Mouse (Mus musculus) embryonic facial prominence, embryonic 14.5 days (tissue): ENCODE data around the gene Hoxd10. TPM values are rescaled to one million over a fixed set of nuclear protein-coding genes. Genes with fewer than 3 reads are reported as not detected.

Source experiments
- ATAC-seq: fragments of 200-750 bp; cut with Nextera tagmentation; 2 replicates; pipeline ENCODE4 v1.8.0; 2017; ENCODE audit warnings: low read depth, moderate number of reproducible peaks, moderate TSS enrichment
- DNase-seq: peaks from one replicate; pipeline ENCODE4 v3.0.0-alpha.2; 2015; ENCODE audit warnings: low spot score
- H3K27ac ChIP-seq: fragments of 300-500 bp; sonication (generic); replicated peaks from 2 replicates; pipeline ENCODE4 v1.5.1; 2014; ENCODE audit warnings: low read depth, mild to moderate bottlenecking, low read length, moderate library complexity
- H3K27me3 ChIP-seq: fragments of 300-500 bp; sonication (generic); replicated peaks from 2 replicates; pipeline ENCODE4 v1.6.1; 2014; ENCODE audit warnings: low read length; ENCODE audit not compliant: control insufficient read depth, insufficient read depth
- H3K36me3 ChIP-seq: fragments of 300-500 bp; sonication (generic); 2 replicates; pipeline ENCODE4 v1.6.1; 2014; ENCODE audit warnings: low read length, mixed read lengths; ENCODE audit not compliant: control insufficient read depth, insufficient read depth
- H3K4me1 ChIP-seq: fragments of 300-500 bp; sonication (generic); 2 replicates; pipeline ENCODE4 v1.6.1; 2014; ENCODE audit warnings: antibody characterized with exemption, low read length; ENCODE audit not compliant: control insufficient read depth, insufficient read depth
- H3K4me2 ChIP-seq: fragments of 300-500 bp; sonication (generic); 2 replicates; pipeline ENCODE4 v1.6.1; 2014; ENCODE audit warnings: low read depth, mild to moderate bottlenecking, low read length, moderate library complexity, mixed read lengths
- H3K4me3 ChIP-seq: fragments of 300-500 bp; sonication (generic); 2 replicates; pipeline ENCODE4 v1.5.1; 2014; ENCODE audit warnings: low read depth, mild to moderate bottlenecking, low read length
- H3K9ac ChIP-seq: fragments of 300-500 bp; sonication (generic); 2 replicates; pipeline ENCODE4 v1.6.1; 2014; ENCODE audit warnings: low read depth, mild to moderate bottlenecking, low read length, moderate library complexity, mixed read lengths
- H3K9me3 ChIP-seq: fragments of 300-500 bp; sonication (generic); 2 replicates; pipeline ENCODE4 v1.6.1; 2016; ENCODE audit warnings: low read length; ENCODE audit not compliant: control insufficient read depth
- WGBS: fragments of 180-500 bp; shearing (Covaris S2); extraction: QIAGEN DNeasy Blood & Tissue Kit; methylation state at CpG from one replicate; pipeline ENCODE4 v1.1.7; 2014; 5-methylcytosine and 5-hydroxymethylcytosine counted together
- polyA plus RNA-seq: library from polyadenylated mRNA; unstranded; fragments of >200 nt; fragmentation: Nextera tagmentation; extraction: Ambion mirVana; gene quantifications from 2 replicates; pipeline ENCODE4 v1.2.1, GENCODE M21; 2014

Gene Hoxd10
- polyA plus RNA-seq, 1 experiment from 2014 or later: 0.45 TPM

- peaks cover 99% of the 10 kb centered on the region for H3K27me3 ChIP-seq
- peaks cover 6% of the 10 kb centered on the region for H3K4me1 ChIP-seq
- under 1% methylated on average over 38 of the region's 43 CpGs for WGBS
- ATAC-seq: peak; percentile 54; the same call in 1 of the 2 replicates
- peak within 1 kb of the TSS; percentile 53 for H3K4me2 ChIP-seq
- DNase-seq: no peak
- H3K4me3 ChIP-seq: peak within 1 kb of the TSS; percentile 37
- no peak within 1 kb of the TSS for H3K27ac ChIP-seq
- peak within 1 kb of the TSS; percentile 30 for H3K9ac ChIP-seq
- no peaks in the 10 kb centered on the region for H3K9me3 ChIP-seq
- H3K36me3 ChIP-seq: no peaks in the 10 kb centered on the region
Observed at GRCm38 (mm10) chr2:74697567-74698121, 5.9 kb downstream of the Hoxd10 start, which contains the start of gene Hoxd9. Gene Hoxd9, plus strand, starts transcription at chr2:74697727.

- H3K36me3 ChIP-seq: no peaks in the 10 kb centered on the region
- under 1% methylated on average over 27 of the region's 86 CpGs for WGBS
- DNase-seq: no peak
- H3K9ac ChIP-seq: peak overlapping the region; percentile 30
- H3K4me3 ChIP-seq: peak overlapping the region; percentile 37
- H3K4me1 ChIP-seq: peaks cover 6% of the 10 kb centered on the region
- no peaks in the 10 kb centered on the region for H3K9me3 ChIP-seq
- H3K27ac ChIP-seq: no peak overlapping the region
- peak overlapping the region; percentile 53 for H3K4me2 ChIP-seq
- H3K27me3 ChIP-seq: peaks cover 99% of the 10 kb centered on the region
- peak; percentile 30; the same call in 1 of the 2 replicates for ATAC-seq
Observed at GRCm38 (mm10) chr2:74698201-74699052, 6.7 kb downstream of the Hoxd10 start.

GRCm38 (mm10) chr2:74699053-74699430 lies 7.3 kb downstream of the Hoxd10 start:
- Histone ChIP-seq H3K9ac (no peak overlapping the region), H3K4me1 (peaks cover 6% of the 10 kb centered on the region), H3K4me3 (peak overlapping the region; percentile 37), H3K4me2 (0 out of 2 replicates have a peak overlapping the region, but pooled peaks have one; percentile 53), H3K9me3 (no peaks in the 10 kb centered on the region), H3K27ac (no peak overlapping the region), H3K27me3 (peaks cover 99% of the 10 kb centered on the region), H3K36me3 (no peaks in the 10 kb centered on the region)
- DNase-seq (no peak), ATAC-seq (no peak)
- WGBS: 2% methylated on average over 17 of the region's 17 CpGs

GRCm38 (mm10) chr2:74699664-74700545 lies 8.2 kb downstream of the Hoxd10 start:
- Histone ChIP-seq H3K36me3 (no peaks in the 10 kb centered on the region), H3K27me3 (peaks cover 99% of the 10 kb centered on the region), H3K4me3 (no peak overlapping the region), H3K4me1 (peaks cover 10% of the 10 kb centered on the region), H3K9ac (no peak overlapping the region), H3K4me2 (no peak overlapping the region), H3K27ac (no peak overlapping the region), H3K9me3 (no peaks in the 10 kb centered on the region)
- ATAC-seq (no peak), DNase-seq (no peak)
- WGBS: 11% methylated on average over 20 of the region's 23 CpGs

- no peak for DNase-seq
- no peak overlapping the region for H3K9ac ChIP-seq
Observed at GRCm38 (mm10) chr2:74700546-74701112, 8.9 kb downstream of the Hoxd10 start.

GRCm38 (mm10) chr2:74701949-74702819 lies 10.5 kb downstream of the Hoxd10 start:
- DNase-seq: peak; percentile 73
- Histone ChIP-seq H3K27ac (no peak overlapping the region), H3K27me3 (peaks cover 96% of the 10 kb centered on the region), H3K36me3 (no peaks in the 10 kb centered on the region), H3K9ac (no peak overlapping the region), H3K4me3 (no peak overlapping the region), H3K9me3 (no peaks in the 10 kb centered on the region), H3K4me2 (no peak overlapping the region), H3K4me1 (peaks cover 18% of the 10 kb centered on the region)
- ATAC-seq: no peak
- WGBS: 11% methylated on average over 17 of the region's 17 CpGs

More at GRCm38 (mm10) chr2:74700546-74701112, 8.9 kb downstream of the Hoxd10 start:
- Histone ChIP-seq H3K27me3 (peaks cover 97% of the 10 kb centered on the region), H3K4me2 (no peak overlapping the region), H3K4me1 (peaks cover 17% of the 10 kb centered on the region), H3K4me3 (no peak overlapping the region), H3K27ac (no peak overlapping the region), H3K9me3 (no peaks in the 10 kb centered on the region), H3K36me3 (no peaks in the 10 kb centered on the region)
- ATAC-seq: no peak
- 7% methylated on average over 22 of the region's 22 CpGs for WGBS

GRCm38 (mm10) chr2:74702820-74703219 lies 11.1 kb downstream of the Hoxd10 start:
- no peak overlapping the region for H3K27ac ChIP-seq
- no peaks in the 10 kb centered on the region for H3K9me3 ChIP-seq
- H3K4me3 ChIP-seq: no peak overlapping the region
- no peak for DNase-seq
- peaks cover 18% of the 10 kb centered on the region for H3K4me1 ChIP-seq
- H3K36me3 ChIP-seq: no peaks in the 10 kb centered on the region
- no peak overlapping the region for H3K4me2 ChIP-seq
- no peak for ATAC-seq
- H3K27me3 ChIP-seq: peaks cover 96% of the 10 kb centered on the region
- WGBS: 22% methylated on average over 6 of the region's 6 CpGs
- no peak overlapping the region for H3K9ac ChIP-seq
